Mouse (Mus musculus) ES-Bruce4 (cell line): ENCODE measurements at regions not wholly inside any gene's neighbourhood (a gene's known extent, or its start where the extent isn't known, plus 50 kb on each side); places are given as distances from the start of the nearest gene placed in this dataset.

Source experiments
- CTCF ChIP-seq: IDR thresholded peaks from one replicate; pipeline ENCODE4 v1.8.1; 2011; ENCODE audit warnings: low read depth, low read length
- POLR2A ChIP-seq: IDR thresholded peaks from one replicate; pipeline ENCODE4 v1.8.1; 2011; ENCODE audit warnings: low read length; ENCODE audit not compliant: insufficient read depth

- no peak for TF ChIP-seq POLR2A
- no peak for TF ChIP-seq CTCF
Measured at GRCm38 (mm10) chr3:54103098-54103497, 52.7 kb upstream of the Trpc4 start.
